Mouse (Mus musculus) thymus, adult 2 months (tissue): ENCODE measurements at regions not wholly inside any gene's neighbourhood (a gene's known extent, or its start where the extent isn't known, plus 50 kb on each side); places are given as distances from the start of the nearest gene placed in this dataset.

Source experiments
- DNase-seq: peaks from one replicate; pipeline ENCODE4 v3.0.0; 2021
- H3K27ac ChIP-seq: fragments of 200-500 bp; 2 replicates; pipeline ENCODE4 v1.5.1; 2012; ENCODE audit warnings: low read length, control low read depth; ENCODE audit not compliant: control insufficient read depth, insufficient read depth
- H3K27me3 ChIP-seq: fragments of 200-500 bp; 2 replicates; pipeline ENCODE4 v1.6.1; 2012; ENCODE audit warnings: mild to moderate bottlenecking, low read length, moderate library complexity, mixed read lengths; ENCODE audit not compliant: control insufficient read depth, insufficient read depth
- H3K36me3 ChIP-seq: fragments of 200-500 bp; 2 replicates; pipeline ENCODE4 v1.6.1; 2012; ENCODE audit warnings: mild to moderate bottlenecking, low read length, moderate library complexity; ENCODE audit not compliant: control insufficient read depth, insufficient read depth
- H3K4me1 ChIP-seq: fragments of 200-500 bp; replicated peaks from 2 replicates; pipeline ENCODE4 v1.6.1; 2012; ENCODE audit warnings: low read length; ENCODE audit not compliant: control insufficient read depth, insufficient read depth
- H3K4me3 ChIP-seq: fragments of 200-500 bp; 2 replicates; pipeline ENCODE4 v1.5.1; 2012; ENCODE audit warnings: mild to moderate bottlenecking, low read length, control low read depth, moderate library complexity; ENCODE audit not compliant: control insufficient read depth, insufficient read depth
- CTCF ChIP-seq: fragments of 200-500 bp; IDR thresholded peaks from 2 replicates; pipeline ENCODE4 v1.5.1; 2012; ENCODE audit warnings: mild to moderate bottlenecking, control low read depth, low read length, moderate library complexity, borderline replicate concordance; ENCODE audit not compliant: control insufficient read depth, poor library complexity, insufficient read depth; ENCODE audit errors: extremely low read depth
- POLR2A ChIP-seq: fragments of 200-500 bp; IDR thresholded peaks from 2 replicates; pipeline ENCODE4 v1.6.1; 2012; ENCODE audit warnings: mild to moderate bottlenecking, low read length, control low read depth, moderate library complexity; ENCODE audit not compliant: control insufficient read depth, poor library complexity, insufficient read depth; ENCODE audit errors: extremely low read depth
- WGBS: fragments of 180-500 bp; shearing (Covaris S2); methylation state at CpG from one replicate; pipeline ENCODE4 v1.1.7; 2018; 5-methylcytosine and 5-hydroxymethylcytosine counted together

GRCm38 (mm10) chr11:19632477-19632876 lies 291.7 kb upstream of the Spred2 start:
- H3K4me1 ChIP-seq, result 0 out of 2 replicates have a peak, but pooled peaks cover 2% of the 10 kb centered on the region
- 5% methylated on average over 5 of the region's 5 CpGs for WGBS
- TF ChIP-seq POLR2A (no peak), CTCF (no peak)

GRCm38 (mm10) chr11:19633621-19634020 lies 290.6 kb upstream of the Spred2 start:
- TF ChIP-seq CTCF (no peak), POLR2A (no peak)
- Histone ChIP-seq H3K27me3 (no peaks in the 10 kb centered on the region), H3K36me3 (no peaks in the 10 kb centered on the region), H3K4me3 (no peak overlapping the region), H3K4me1 (0 out of 2 replicates have a peak, but pooled peaks cover 2% of the 10 kb centered on the region), H3K27ac (no peak overlapping the region)
- 76% methylated on average over 5 of the region's 5 CpGs for WGBS
- DNase-seq, result no peak

More at GRCm38 (mm10) chr11:19632477-19632876, 291.7 kb upstream of the Spred2 start:
- H3K36me3 ChIP-seq, result no peaks in the 10 kb centered on the region
- no peaks in the 10 kb centered on the region for H3K27me3 ChIP-seq
- H3K4me3 ChIP-seq, result no peak overlapping the region
- DNase-seq, result no peak
- H3K27ac ChIP-seq, result no peak overlapping the region

GRCm38 (mm10) chr11:19641153-19641552 lies 283.0 kb upstream of the Spred2 start:
- DNase-seq, result no peak
- 86% methylated on average over 8 of the region's 8 CpGs for WGBS
- Histone ChIP-seq H3K4me3 (no peak overlapping the region), H3K27me3 (no peaks in the 10 kb centered on the region), H3K4me1 (no peaks in the 10 kb centered on the region), H3K27ac (no peak overlapping the region), H3K36me3 (no peaks in the 10 kb centered on the region)
- no peak for TF ChIP-seq POLR2A
- TF ChIP-seq CTCF, result no peak

GRCm38 (mm10) chr11:19644116-19644795 lies 279.9 kb upstream of the Spred2 start:
- Histone ChIP-seq H3K4me1 (no peaks in the 10 kb centered on the region), H3K4me3 (no peak overlapping the region), H3K36me3 (no peaks in the 10 kb centered on the region), H3K27ac (no peak overlapping the region), H3K27me3 (no peaks in the 10 kb centered on the region)
- DNase-seq, result no peak
- no peak for TF ChIP-seq POLR2A
- WGBS, result 70% methylated on average over 7 of the region's 7 CpGs

GRCm38 (mm10) chr11:19645106-19645505 lies 279.1 kb upstream of the Spred2 start:
- TF ChIP-seq POLR2A (no peak), CTCF (no peak)
- no peaks in the 10 kb centered on the region for H3K27me3 ChIP-seq
- DNase-seq, result no peak
- H3K36me3 ChIP-seq, result no peaks in the 10 kb centered on the region
- WGBS, result 92% methylated on average over 5 of the region's 5 CpGs
- H3K4me1 ChIP-seq, result no peaks in the 10 kb centered on the region
- no peak overlapping the region for H3K27ac ChIP-seq
- no peak overlapping the region for H3K4me3 ChIP-seq

GRCm38 (mm10) chr11:19651522-19651921 lies 272.7 kb upstream of the Spred2 start:
- DNase-seq, result no peak
- Histone ChIP-seq H3K27ac (no peak overlapping the region), H3K4me3 (no peak overlapping the region), H3K27me3 (no peaks in the 10 kb centered on the region), H3K36me3 (no peaks in the 10 kb centered on the region), H3K4me1 (no peaks in the 10 kb centered on the region)
- WGBS, result 93% methylated on average over 6 of the region's 6 CpGs
- TF ChIP-seq POLR2A (no peak), CTCF (no peak)

- WGBS, result 97% methylated on average over 7 of the region's 7 CpGs
- no peak for TF ChIP-seq POLR2A
- TF ChIP-seq CTCF, result no peak
- no peak for DNase-seq
These were observed 272.2 kb upstream of the Spred2 start for GRCm38 (mm10) chr11:19651929-19652328.

More at GRCm38 (mm10) chr11:19651929-19652328, 272.2 kb upstream of the Spred2 start:
- no peaks in the 10 kb centered on the region for H3K27me3 ChIP-seq
- no peaks in the 10 kb centered on the region for H3K4me1 ChIP-seq
- H3K4me3 ChIP-seq, result no peak overlapping the region
- H3K36me3 ChIP-seq, result no peaks in the 10 kb centered on the region
- H3K27ac ChIP-seq, result no peak overlapping the region
